Mouse (Mus musculus): ENCODE measurements around the gene Grb10.

DNA sequence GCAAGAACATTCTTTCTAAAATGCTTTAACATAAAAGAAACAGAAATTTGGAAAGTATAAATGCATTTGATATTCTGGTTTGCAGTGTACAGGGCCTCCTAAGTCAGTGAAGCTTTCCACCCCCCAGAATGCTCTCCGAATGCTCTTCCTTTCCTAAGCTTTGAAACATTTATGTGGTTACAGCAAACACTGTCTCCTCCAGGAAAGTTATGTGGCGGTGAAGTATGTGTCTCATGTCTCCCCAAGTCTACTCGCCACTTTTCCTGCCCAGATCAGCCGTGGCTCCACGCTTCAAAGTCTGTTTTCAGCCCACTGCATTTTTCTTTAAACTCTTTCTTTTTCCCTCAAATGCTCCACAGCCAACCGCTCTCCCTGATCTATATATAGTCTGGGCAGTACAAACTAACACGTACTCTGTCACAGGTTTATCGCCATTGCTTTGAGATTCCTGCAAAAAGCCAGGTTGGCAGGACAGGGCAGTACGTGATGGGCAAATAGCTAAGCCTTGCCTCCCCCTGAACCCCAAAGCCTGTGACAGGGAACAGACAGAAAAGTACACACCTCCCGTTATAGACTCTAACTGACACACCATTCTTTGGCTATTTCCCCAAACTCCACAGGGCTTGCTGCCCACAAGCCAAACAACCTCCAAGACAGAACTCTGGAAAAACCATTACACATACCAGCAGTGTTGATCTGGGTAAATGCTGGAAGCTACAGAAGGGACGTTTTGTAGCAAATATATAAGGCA is 84.9 kb downstream of the Grb10 start:
- TF ChIP-seq POLR2A (IDR thresholded peaks at IDR 0.05; ENCODE audit: control insufficient read depth, low read depth, low read length) = no peak
- TF ChIP-seq CTCF (IDR thresholded peaks at IDR 0.05; ENCODE audit: control insufficient read depth, insufficient read depth, insufficient replicate concordance, low read depth, low read length) = no peak

All from testis, adult 2 months (tissue).